Mouse (Mus musculus): Measurements from ENCODE around the gene H2-M10.1. TPM values are rescaled to one million over a fixed set of nuclear protein-coding genes. Genes with fewer than 3 reads are reported as not detected.
A peak's percentile ranks its signal among the peaks of the same experiment; 100 is the strongest.
"Not testable (repeated sequence)": the region's sequence is repeated elsewhere in the genome, so short reads cannot be mapped to it uniquely, and the experiment has no call there.

Gene H2-M10.1
- not detected for total RNA-seq (2018; cell fraction: chromatin; rRNA removed)
- total RNA-seq (2018; cell fraction: cytosol; rRNA removed) = not detected
- total RNA-seq (2018; cell fraction: nucleus; rRNA removed) = not detected
- not detected in 3 replicates for polyA plus RNA-seq (2018)

GRCm38 (mm10) chr17:36326055-36326454 is at the start of gene H2-M10.1:
Gene H2-M10.1 (minus strand): TSS chr17:36326155.
- 93% methylated on average over 4 of the region's 4 CpGs for WGBS (ENCODE audit: missing documents)
- Histone ChIP-seq H3K4me3 (ENCODE audit: inconsistent target) (no peak within 1 kb of the TSS), H3K36me3 (ENCODE audit: inconsistent target) (no peaks in the 10 kb centered on the region), H3K27ac (no peak within 1 kb of the TSS), H3K79me2 (ENCODE audit: inconsistent target) (no peaks in the 10 kb centered on the region)

- 100% methylated on average over 2 of the region's 2 CpGs for WGBS (ENCODE audit: missing documents)
- not testable (repeated sequence) for H3K27ac ChIP-seq; H3K36me3 ChIP-seq (ENCODE audit: inconsistent target); H3K79me2 ChIP-seq (ENCODE audit: inconsistent target); H3K4me3 ChIP-seq (ENCODE audit: inconsistent target)
Observed at GRCm38 (mm10) chr17:36368317-36368716, 42.4 kb upstream of the H2-M10.1 start, which contains the start of gene H2-M10.3. Gene H2-M10.3 (minus strand): TSS chr17:36368417.

GRCm38 (mm10) chr17:36362404-36362803 is 36.4 kb upstream of the H2-M10.1 start:
- not testable (repeated sequence) for H3K27ac ChIP-seq; H3K79me2 ChIP-seq (ENCODE audit: inconsistent target); H3K4me3 ChIP-seq (ENCODE audit: inconsistent target); H3K36me3 ChIP-seq (ENCODE audit: inconsistent target)

GRCm38 (mm10) chr17:36357512-36357911 is 31.6 kb upstream of the H2-M10.1 start:
- not testable (repeated sequence) for H3K36me3 ChIP-seq (ENCODE audit: inconsistent target); H3K79me2 ChIP-seq (ENCODE audit: inconsistent target); H3K4me3 ChIP-seq (ENCODE audit: inconsistent target); H3K27ac ChIP-seq

- H3K36me3 ChIP-seq (ENCODE audit: inconsistent target) = no peaks in the 10 kb centered on the region
- H3K79me2 ChIP-seq (ENCODE audit: inconsistent target) = no peaks in the 10 kb centered on the region
- 64% methylated on average over 3 of the region's 3 CpGs for WGBS (ENCODE audit: missing documents)
- H3K27ac ChIP-seq = no peak overlapping the region
- no peak overlapping the region for H3K4me3 ChIP-seq (ENCODE audit: inconsistent target)
Observed at GRCm38 (mm10) chr17:36355763-36356162, 29.8 kb upstream of the H2-M10.1 start.

GRCm38 (mm10) chr17:36355343-36355742 is 29.4 kb upstream of the H2-M10.1 start:
- H3K79me2 ChIP-seq (ENCODE audit: inconsistent target); H3K4me3 ChIP-seq (ENCODE audit: inconsistent target); H3K36me3 ChIP-seq (ENCODE audit: inconsistent target); H3K27ac ChIP-seq: not testable (repeated sequence)

- 35% methylated on average over 5 of the region's 5 CpGs for WGBS (ENCODE audit: missing documents)
- no peaks in the 10 kb centered on the region for H3K79me2 ChIP-seq (ENCODE audit: inconsistent target)
- no peaks in the 10 kb centered on the region for H3K36me3 ChIP-seq (ENCODE audit: inconsistent target)
- H3K4me3 ChIP-seq (ENCODE audit: inconsistent target) = no peak overlapping the region; the same call in 1 of the 2 replicates
- no peak overlapping the region for H3K27ac ChIP-seq
Observed at GRCm38 (mm10) chr17:36315689-36316253, 10.2 kb downstream of the H2-M10.1 start.

- peak overlapping the region; percentile 35 for H3K4me3 ChIP-seq (ENCODE audit: inconsistent target)
- WGBS (ENCODE audit: missing documents) = 2% methylated on average over 19 of the region's 19 CpGs
Observed at GRCm38 (mm10) chr17:36315041-36315688, 10.8 kb downstream of the H2-M10.1 start.

GRCm38 (mm10) chr17:36314511-36314910 is 11.4 kb downstream of the H2-M10.1 start:
- no peaks in the 10 kb centered on the region for H3K79me2 ChIP-seq (ENCODE audit: inconsistent target)
- H3K4me3 ChIP-seq (ENCODE audit: inconsistent target) = peak overlapping the region; percentile 35
- H3K36me3 ChIP-seq (ENCODE audit: inconsistent target) = no peaks in the 10 kb centered on the region
- H3K27ac ChIP-seq = no peak overlapping the region
- 22% methylated on average over 7 of the region's 9 CpGs for WGBS (ENCODE audit: missing documents)

More at GRCm38 (mm10) chr17:36315041-36315688, 10.8 kb downstream of the H2-M10.1 start:
- Histone ChIP-seq H3K27ac (no peak overlapping the region), H3K36me3 (ENCODE audit: inconsistent target) (no peaks in the 10 kb centered on the region), H3K79me2 (ENCODE audit: inconsistent target) (no peaks in the 10 kb centered on the region)

- Histone ChIP-seq H3K36me3 (ENCODE audit: inconsistent target) (no peaks in the 10 kb centered on the region), H3K79me2 (ENCODE audit: inconsistent target) (no peaks in the 10 kb centered on the region), H3K4me3 (ENCODE audit: inconsistent target) (no peak overlapping the region), H3K27ac (no peak overlapping the region)
- WGBS (ENCODE audit: missing documents) = 80% methylated on average over 1 of the region's 1 CpGs
Observed at GRCm38 (mm10) chr17:36309293-36309692, 16.7 kb downstream of the H2-M10.1 start.

- not testable (repeated sequence) for H3K36me3 ChIP-seq (ENCODE audit: inconsistent target); H3K27ac ChIP-seq; H3K79me2 ChIP-seq (ENCODE audit: inconsistent target); H3K4me3 ChIP-seq (ENCODE audit: inconsistent target)
- WGBS (ENCODE audit: missing documents) = 2% methylated on average over 3 of the region's 3 CpGs
Observed at GRCm38 (mm10) chr17:36308855-36309254, 17.1 kb downstream of the H2-M10.1 start.

- 77% methylated on average over 2 of the region's 2 CpGs for WGBS (ENCODE audit: missing documents)
- H3K79me2 ChIP-seq (ENCODE audit: inconsistent target) = no peaks in the 10 kb centered on the region
- H3K36me3 ChIP-seq (ENCODE audit: inconsistent target) = no peaks in the 10 kb centered on the region
- H3K27ac ChIP-seq = no peak within 1 kb of the TSS
- H3K4me3 ChIP-seq (ENCODE audit: inconsistent target) = no peak within 1 kb of the TSS
Observed at GRCm38 (mm10) chr17:36286390-36286789, 39.6 kb downstream of the H2-M10.1 start, which contains the start of gene H2-M10.2. Gene H2-M10.2 (minus strand): TSS chr17:36286490.

- WGBS (ENCODE audit: missing documents) = 93% methylated on average over 4 of the region's 4 CpGs
- peaks cover 25% of the 10 kb centered on the region for H3K79me2 ChIP-seq (ENCODE audit: inconsistent target)
- H3K27ac ChIP-seq = no peak overlapping the region
- H3K4me3 ChIP-seq (ENCODE audit: inconsistent target) = no peak overlapping the region
- peaks cover 9% of the 10 kb centered on the region; the same call in 1 of the 2 replicates for H3K36me3 ChIP-seq (ENCODE audit: inconsistent target)
Observed at GRCm38 (mm10) chr17:36281521-36282245, 44.3 kb downstream of the H2-M10.1 start.

GRCm38 (mm10) chr17:36274776-36275175 is 51.2 kb downstream of the H2-M10.1 start:
- H3K4me3 ChIP-seq (ENCODE audit: inconsistent target) = no peak overlapping the region
- no peak overlapping the region for H3K27ac ChIP-seq
- WGBS (ENCODE audit: missing documents) = 95% methylated on average over 3 of the region's 4 CpGs
- H3K36me3 ChIP-seq (ENCODE audit: inconsistent target) = no peaks in the 10 kb centered on the region; the same call in 1 of the 2 replicates
- H3K79me2 ChIP-seq (ENCODE audit: inconsistent target) = peaks cover 87% of the 10 kb centered on the region

- Histone ChIP-seq H3K27ac (no peak overlapping the region), H3K4me3 (ENCODE audit: inconsistent target) (no peak overlapping the region), H3K79me2 (ENCODE audit: inconsistent target) (peaks cover 84% of the 10 kb centered on the region), H3K36me3 (ENCODE audit: inconsistent target) (no peaks in the 10 kb centered on the region; the same call in 1 of the 2 replicates)
- 30% methylated on average over 4 of the region's 4 CpGs for WGBS (ENCODE audit: missing documents)
Observed at GRCm38 (mm10) chr17:36273796-36274195, 52.2 kb downstream of the H2-M10.1 start.

Data from macrophage (primary cell).